Mouse (Mus musculus): ENCODE measurements around the gene Lhfpl3. TPM values are rescaled to one million over a fixed set of nuclear protein-coding genes. Genes with fewer than 3 reads are reported as not detected.
"Not testable (repeated sequence)": the region's sequence is repeated elsewhere in the genome, so short reads cannot be mapped to it uniquely, and the experiment has no call there.

The Lhfpl3 gene
- 0.06 TPM in 1 of 2 replicates, not detected in the other for polyA plus RNA-seq (2015; fragmentation: Nextera tagmentation; extraction: Ambion mirVana)

DNA sequence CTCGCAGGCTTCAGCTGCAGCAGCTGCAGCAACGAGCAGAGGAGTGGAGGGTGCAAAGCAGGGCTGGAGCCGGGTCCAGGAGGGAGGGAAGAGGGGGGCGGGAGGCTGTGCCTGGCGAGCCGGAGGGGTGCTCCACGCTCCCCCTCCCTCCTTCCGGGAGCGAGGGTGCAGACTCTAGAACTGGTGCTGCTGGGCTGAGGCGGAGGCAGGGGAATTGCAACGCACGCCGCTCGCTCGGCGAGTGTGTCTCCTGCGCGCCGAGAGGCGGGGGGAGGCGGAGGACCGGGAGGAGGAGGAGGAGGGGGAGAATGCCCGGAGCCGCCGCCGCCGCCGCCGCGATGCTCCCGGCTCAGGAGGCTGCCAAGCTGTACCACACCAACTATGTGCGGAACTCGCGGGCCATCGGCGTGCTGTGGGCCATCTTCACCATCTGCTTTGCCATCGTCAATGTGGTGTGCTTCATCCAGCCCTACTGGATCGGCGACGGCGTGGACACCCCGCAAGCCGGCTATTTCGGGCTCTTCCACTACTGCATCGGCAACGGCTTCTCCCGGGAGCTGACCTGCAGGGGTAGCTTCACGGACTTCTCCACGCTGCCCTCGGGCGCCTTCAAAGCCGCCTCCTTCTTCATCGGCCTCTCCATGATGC lies at the start of gene Lhfpl3:
TSS of gene Lhfpl3 (plus strand) at position 175 of the 648 bp plus-strand sequence.
- Histone ChIP-seq H3K27ac (no peak within 1 kb of the TSS), H3K4me2 (peak within 1 kb of the TSS; percentile 57), H3K9me3 (replicated peaks) (no peaks in the 10 kb centered on the region), H3K4me1 (replicated peaks) (no peaks in the 10 kb centered on the region), H3K27me3 (peaks cover 43% of the 10 kb centered on the region), H3K36me3 (no peaks in the 10 kb centered on the region), H3K9ac (no peak within 1 kb of the TSS), H3K4me3 (replicated peaks) (peak within 1 kb of the TSS; percentile 43)
- ATAC-seq (ENCODE audit: low read depth) (no peak), DNase-seq (no peak)
- WGBS (ENCODE audit: insufficient replicate concordance), result 1% methylated on average over 49 of the region's 53 CpGs

GRCm38 (mm10) chr5:22706271-22706670 lies 39.6 kb upstream of the Lhfpl3 start:
- H3K9ac ChIP-seq; H3K4me3 ChIP-seq (replicated peaks); H3K4me2 ChIP-seq; H3K36me3 ChIP-seq; H3K27me3 ChIP-seq; H3K4me1 ChIP-seq (replicated peaks); H3K27ac ChIP-seq; DNase-seq; H3K9me3 ChIP-seq (replicated peaks); ATAC-seq (ENCODE audit: low read depth): not testable (repeated sequence)
- WGBS (ENCODE audit: insufficient replicate concordance), result 62% methylated on average over 4 of the region's 4 CpGs

DNA sequence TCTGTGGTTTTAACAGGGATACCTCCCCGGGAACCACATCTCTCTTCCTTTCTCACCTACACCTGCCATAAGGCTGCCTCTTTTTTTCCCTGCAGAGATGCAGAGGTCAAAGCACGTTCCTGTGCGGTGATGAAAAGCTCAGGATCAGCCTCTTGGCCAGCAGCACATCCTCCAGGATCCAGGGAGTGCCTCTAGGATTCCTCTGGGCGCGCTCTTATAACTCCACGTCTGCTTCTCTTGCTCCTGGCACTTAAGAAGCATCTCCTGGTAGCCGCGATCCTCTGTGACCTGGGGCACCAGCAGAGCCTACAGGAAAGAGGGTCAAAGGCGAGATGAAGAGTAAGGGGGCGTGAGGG lies 352 bp upstream of the Lhfpl3 start:
- H3K9me3 ChIP-seq (replicated peaks), result no peaks in the 10 kb centered on the region
- ATAC-seq (ENCODE audit: low read depth) (no peak), DNase-seq (no peak)
- peak overlapping the region; percentile 57 for H3K4me2 ChIP-seq
- no peaks in the 10 kb centered on the region for H3K4me1 ChIP-seq (replicated peaks)
- H3K36me3 ChIP-seq, result no peaks in the 10 kb centered on the region
- no peak overlapping the region for H3K27ac ChIP-seq
- no peak overlapping the region for H3K9ac ChIP-seq
- H3K27me3 ChIP-seq, result peaks cover 43% of the 10 kb centered on the region
- 2% methylated on average over 10 of the region's 10 CpGs for WGBS (ENCODE audit: insufficient replicate concordance)
- peak overlapping the region; percentile 43 for H3K4me3 ChIP-seq (replicated peaks)

DNA sequence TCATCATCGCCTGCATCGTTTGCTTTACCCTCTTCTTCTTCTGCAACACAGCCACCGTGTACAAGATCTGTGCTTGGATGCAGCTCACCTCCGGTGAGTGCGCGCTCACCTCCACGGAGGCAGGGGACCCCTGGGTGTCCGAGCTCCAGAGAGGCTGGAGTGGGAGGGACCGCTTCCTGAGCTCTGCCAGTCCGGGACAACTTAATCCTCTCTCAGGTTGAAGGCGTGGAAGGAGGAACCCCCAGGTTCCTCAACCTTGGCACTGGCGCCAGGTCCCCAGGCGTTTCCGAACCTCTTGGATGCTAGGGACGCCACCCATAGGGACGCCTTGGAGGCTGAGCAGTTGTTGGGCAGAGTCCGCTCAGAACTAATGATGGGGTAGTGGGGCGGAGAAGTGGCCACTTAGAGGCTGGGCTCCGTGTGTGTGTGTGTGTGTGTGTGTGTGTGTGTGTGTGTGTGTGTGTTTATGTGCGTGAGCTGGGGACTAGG lies 718 bp downstream of the Lhfpl3 start:
- Histone ChIP-seq H3K27ac (no peak overlapping the region), H3K27me3 (peaks cover 43% of the 10 kb centered on the region), H3K4me3 (replicated peaks) (peak overlapping the region; percentile 43), H3K9me3 (replicated peaks) (no peaks in the 10 kb centered on the region), H3K4me2 (peak overlapping the region; percentile 57), H3K36me3 (no peaks in the 10 kb centered on the region), H3K4me1 (replicated peaks) (no peaks in the 10 kb centered on the region), H3K9ac (no peak overlapping the region)
- WGBS (ENCODE audit: insufficient replicate concordance), result 4% methylated on average over 20 of the region's 20 CpGs
- DNase-seq (no peak), ATAC-seq (ENCODE audit: low read depth) (no peak)

GRCm38 (mm10) chr5:22747305-22747704 lies 1.4 kb downstream of the Lhfpl3 start:
- no peak overlapping the region for H3K9ac ChIP-seq
- H3K4me3 ChIP-seq (replicated peaks), result no peak overlapping the region
- H3K27ac ChIP-seq, result no peak overlapping the region
- H3K4me2 ChIP-seq, result no peak overlapping the region
- H3K9me3 ChIP-seq (replicated peaks), result no peaks in the 10 kb centered on the region
- ATAC-seq (ENCODE audit: low read depth), result no peak
- peaks cover 43% of the 10 kb centered on the region for H3K27me3 ChIP-seq
- H3K36me3 ChIP-seq, result no peaks in the 10 kb centered on the region
- no peak for DNase-seq
- WGBS (ENCODE audit: insufficient replicate concordance), result 5% methylated on average over 7 of the region's 7 CpGs
- no peaks in the 10 kb centered on the region for H3K4me1 ChIP-seq (replicated peaks)

DNA sequence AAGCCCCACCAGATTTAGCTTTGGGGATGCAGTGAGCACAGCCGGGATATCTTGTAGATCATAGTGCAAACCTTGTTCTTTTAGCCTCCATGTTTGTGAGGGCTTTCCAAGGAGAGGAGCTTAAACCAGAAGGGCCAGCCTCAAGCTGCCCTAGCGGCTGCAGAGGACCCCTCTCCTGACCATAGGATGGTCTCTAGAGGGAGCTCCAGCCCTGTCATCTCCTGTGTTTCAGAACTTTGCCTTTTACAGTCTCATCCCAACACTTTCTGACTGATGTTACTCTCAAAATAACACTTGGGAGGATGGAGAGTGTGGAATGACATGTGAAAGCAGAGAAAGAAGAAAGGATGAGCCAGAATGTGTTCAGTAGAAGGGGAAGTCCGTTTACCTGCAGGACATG lies 11.4 kb downstream of the Lhfpl3 start:
- Histone ChIP-seq H3K36me3 (no peaks in the 10 kb centered on the region), H3K9ac (no peak overlapping the region), H3K4me2 (no peak overlapping the region), H3K4me1 (replicated peaks) (no peaks in the 10 kb centered on the region), H3K27ac (no peak overlapping the region), H3K9me3 (replicated peaks) (no peaks in the 10 kb centered on the region), H3K4me3 (replicated peaks) (no peak overlapping the region), H3K27me3 (no peaks in the 10 kb centered on the region)
- 15% methylated on average over 3 of the region's 3 CpGs for WGBS (ENCODE audit: insufficient replicate concordance)
- ATAC-seq (ENCODE audit: low read depth) (no peak), DNase-seq (no peak)

- H3K4me1 ChIP-seq (replicated peaks), result no peaks in the 10 kb centered on the region
- H3K27ac ChIP-seq, result no peak overlapping the region
- no peak for DNase-seq
- H3K9me3 ChIP-seq (replicated peaks), result no peaks in the 10 kb centered on the region
- no peak overlapping the region for H3K4me3 ChIP-seq (replicated peaks)
- H3K9ac ChIP-seq, result no peak overlapping the region
- ATAC-seq (ENCODE audit: low read depth), result no peak
- H3K27me3 ChIP-seq, result no peaks in the 10 kb centered on the region
- H3K36me3 ChIP-seq, result no peaks in the 10 kb centered on the region
- 22% methylated on average over 1 of the region's 1 CpGs for WGBS (ENCODE audit: insufficient replicate concordance)
- H3K4me2 ChIP-seq, result no peak overlapping the region
These were observed 24.9 kb downstream of the Lhfpl3 start for GRCm38 (mm10) chr5:22770726-22771125.

DNA sequence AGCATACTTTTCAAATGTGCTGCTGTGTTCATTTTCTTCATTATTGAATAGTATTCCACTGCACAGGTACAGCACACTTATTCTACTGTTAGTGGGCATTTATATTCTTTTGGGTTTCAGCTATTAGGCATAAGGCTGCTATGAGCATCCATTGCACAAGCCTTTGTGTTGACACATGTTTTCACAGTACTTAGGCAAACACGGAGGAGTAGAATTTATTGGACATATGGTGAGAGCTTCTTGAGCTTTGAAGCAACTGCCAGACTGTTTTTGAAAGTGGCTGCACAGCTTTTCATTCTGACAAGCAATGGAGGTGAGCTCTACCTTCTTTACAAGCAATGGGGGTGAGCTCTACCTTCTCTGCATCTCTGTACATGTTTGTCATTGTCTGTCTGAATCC lies 49.5 kb downstream of the Lhfpl3 start:
- WGBS (ENCODE audit: insufficient replicate concordance), result 50% methylated on average over 1 of the region's 1 CpGs
- ATAC-seq (ENCODE audit: low read depth), result no peak

GRCm38 (mm10) chr5:22813426-22813825 lies 67.6 kb downstream of the Lhfpl3 start:
- no peak for DNase-seq
- no peak for ATAC-seq (ENCODE audit: low read depth)
- H3K9ac ChIP-seq, result no peak overlapping the region

More for the DNA sequence above, 49.5 kb downstream of the Lhfpl3 start:
- Histone ChIP-seq H3K9me3 (replicated peaks) (no peaks in the 10 kb centered on the region), H3K4me1 (replicated peaks) (no peaks in the 10 kb centered on the region), H3K4me2 (no peak overlapping the region), H3K27me3 (no peaks in the 10 kb centered on the region), H3K27ac (no peak overlapping the region), H3K9ac (no peak overlapping the region), H3K36me3 (no peaks in the 10 kb centered on the region), H3K4me3 (replicated peaks) (no peak overlapping the region)
- no peak for DNase-seq

DNA sequence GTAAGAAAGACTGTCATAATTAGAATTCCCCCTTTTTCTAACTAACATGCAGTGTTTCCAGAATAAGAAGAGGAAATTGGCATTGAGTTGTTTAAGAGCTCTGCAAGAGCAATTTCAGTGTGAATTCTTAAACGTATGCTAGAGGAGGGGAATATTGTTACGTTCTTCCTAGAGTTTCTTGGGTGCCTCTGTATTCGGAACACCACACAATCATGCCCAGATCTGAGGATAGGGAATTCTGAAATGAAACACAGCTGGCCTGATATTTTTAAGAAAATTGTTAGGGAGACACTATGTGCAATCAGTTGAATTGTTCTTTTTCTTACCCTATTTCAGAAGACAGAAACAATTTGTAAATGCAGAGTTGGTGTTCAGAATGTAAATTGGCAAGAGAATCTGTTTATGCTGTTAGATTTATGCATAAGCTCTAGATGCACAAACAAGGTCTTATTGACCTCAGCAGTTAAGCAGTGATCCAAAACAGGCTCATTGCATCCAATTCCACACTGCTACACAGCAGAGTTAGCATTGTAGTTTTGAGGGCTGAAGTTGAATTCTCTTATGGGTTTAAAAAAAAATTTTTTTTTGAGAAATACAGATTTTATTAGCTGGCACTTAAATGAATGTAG lies 84.1 kb downstream of the Lhfpl3 start:
- ATAC-seq (ENCODE audit: low read depth), result no peak
- H3K27me3 ChIP-seq, result no peaks in the 10 kb centered on the region
- H3K4me1 ChIP-seq (replicated peaks), result no peaks in the 10 kb centered on the region
- no peak for DNase-seq
- no peak overlapping the region for H3K9ac ChIP-seq
- no peaks in the 10 kb centered on the region for H3K36me3 ChIP-seq
- no peak overlapping the region for H3K4me2 ChIP-seq
- H3K9me3 ChIP-seq (replicated peaks), result no peaks in the 10 kb centered on the region
- no peak overlapping the region for H3K4me3 ChIP-seq (replicated peaks)
- WGBS (ENCODE audit: insufficient replicate concordance), result 71% methylated on average over 3 of the region's 3 CpGs
- no peak overlapping the region for H3K27ac ChIP-seq

More at GRCm38 (mm10) chr5:22813426-22813825, 67.6 kb downstream of the Lhfpl3 start:
- H3K4me2 ChIP-seq, result no peak overlapping the region
- no peaks in the 10 kb centered on the region for H3K27me3 ChIP-seq
- no peaks in the 10 kb centered on the region for H3K9me3 ChIP-seq (replicated peaks)
- H3K4me1 ChIP-seq (replicated peaks), result no peaks in the 10 kb centered on the region
- WGBS (ENCODE audit: insufficient replicate concordance), result 53% methylated on average over 4 of the region's 4 CpGs
- H3K27ac ChIP-seq, result no peak overlapping the region
- H3K4me3 ChIP-seq (replicated peaks), result no peak overlapping the region
- H3K36me3 ChIP-seq, result no peaks in the 10 kb centered on the region

GRCm38 (mm10) chr5:22851572-22851971 lies 105.7 kb downstream of the Lhfpl3 start:
- Histone ChIP-seq H3K27me3 (no peaks in the 10 kb centered on the region), H3K27ac (no peak overlapping the region), H3K4me1 (replicated peaks) (no peaks in the 10 kb centered on the region), H3K9ac (no peak overlapping the region), H3K4me3 (replicated peaks) (no peak overlapping the region), H3K9me3 (replicated peaks) (no peaks in the 10 kb centered on the region), H3K36me3 (no peaks in the 10 kb centered on the region), H3K4me2 (no peak overlapping the region)
- no peak for ATAC-seq (ENCODE audit: low read depth)
- peak; percentile 0 for DNase-seq
- 45% methylated on average over 14 of the region's 14 CpGs for WGBS (ENCODE audit: insufficient replicate concordance)

GRCm38 (mm10) chr5:22853503-22853902 lies 107.6 kb downstream of the Lhfpl3 start:
- no peaks in the 10 kb centered on the region for H3K27me3 ChIP-seq
- H3K9ac ChIP-seq, result no peak overlapping the region
- no peaks in the 10 kb centered on the region for H3K9me3 ChIP-seq (replicated peaks)
- DNase-seq, result no peak
- no peak overlapping the region for H3K4me3 ChIP-seq (replicated peaks)
- H3K36me3 ChIP-seq, result no peaks in the 10 kb centered on the region
- no peaks in the 10 kb centered on the region for H3K4me1 ChIP-seq (replicated peaks)
- WGBS (ENCODE audit: insufficient replicate concordance), result 73% methylated on average over 2 of the region's 2 CpGs
- no peak for ATAC-seq (ENCODE audit: low read depth)
- no peak overlapping the region for H3K4me2 ChIP-seq
- no peak overlapping the region for H3K27ac ChIP-seq
